ENCODE assay signal across 9 mouse cellular contexts in the genomic region with DNA sequence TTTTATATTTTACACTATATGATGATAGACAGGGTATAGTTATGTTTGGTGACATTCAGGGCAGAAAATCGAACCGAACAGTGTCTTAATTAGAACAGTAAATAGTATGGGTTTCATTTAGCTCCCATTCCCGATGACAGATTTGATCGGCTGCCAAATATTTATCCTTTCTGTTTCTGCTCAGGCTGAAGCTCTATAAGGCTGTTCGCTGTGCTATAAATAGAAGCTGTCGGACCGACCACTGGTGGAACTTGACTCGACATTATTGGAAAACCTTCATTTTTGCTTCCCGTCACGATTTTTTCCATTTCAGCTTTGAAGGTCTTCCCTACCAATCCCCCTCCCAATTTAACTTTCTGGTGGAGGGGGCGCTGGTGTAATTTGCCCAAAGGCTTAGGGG.
A peak's percentile ranks its signal among the peaks of the same experiment; 100 is the strongest.
DNase-seq lines count a peak whose midpoint lies in the region; ATAC-seq and TF ChIP-seq lines count a peak whose summit lies in the region.
"Had no signal": no experiment of that assay in that cellular context is flagged by ENCODE, and none has a peak within 500 bp of the region (broad histone marks: within the 10 kb centered on the region; RNA-seq: fewer than 3 reads in every experiment).

No protein-coding gene starts in this region.

- H3K27ac ChIP-seq in hindbrain, postnatal 0 days: no peak overlapping the region
- no peak overlapping the region for H3K27ac ChIP-seq in hindbrain, embryonic 12.5 days
- H3K27ac ChIP-seq in midbrain, postnatal 0 days (ENCODE audit: low read depth, low read length): no peak overlapping the region
- no peak overlapping the region for H3K27ac ChIP-seq in midbrain, embryonic 10.5 days (replicated peaks)
- peak overlapping the region; percentile 64 for H3K27ac ChIP-seq in heart, postnatal 0 days (ENCODE audit: low read depth)

- no peak for ATAC-seq in hindbrain, postnatal 0 days
- no peak for ATAC-seq in hindbrain, embryonic 12.5 days (ENCODE audit: low FRiP score)
- ATAC-seq in midbrain, postnatal 0 days (ENCODE audit: low FRiP score): no peak
- no peak for ATAC-seq in heart, postnatal 0 days (ENCODE audit: insufficient read depth, low read depth)

- H3K9me3 ChIP-seq in hindbrain, postnatal 0 days (ENCODE audit: low read length): no peaks in the 10 kb centered on the region
- no peaks in the 10 kb centered on the region for H3K9me3 ChIP-seq in hindbrain, embryonic 12.5 days (replicated peaks)
- H3K9me3 ChIP-seq in midbrain, postnatal 0 days (ENCODE audit: low read length): no peaks in the 10 kb centered on the region
- H3K9me3 ChIP-seq in midbrain, embryonic 10.5 days (replicated peaks): no peaks in the 10 kb centered on the region
- no peaks in the 10 kb centered on the region for H3K9me3 ChIP-seq in heart, postnatal 0 days (replicated peaks; ENCODE audit: control insufficient read depth, low read length)

- TF ChIP-seq EP300 in heart, postnatal 0 days (IDR thresholded peaks at IDR 0.05; ENCODE audit: low read depth): no peak

- no peak overlapping the region for H3K9ac ChIP-seq in hindbrain, postnatal 0 days (replicated peaks; ENCODE audit: low read length)
- no peak overlapping the region for H3K9ac ChIP-seq in hindbrain, embryonic 12.5 days
- no peak overlapping the region for H3K9ac ChIP-seq in midbrain, postnatal 0 days (replicated peaks; ENCODE audit: low read length, poor library complexity, severe bottlenecking)
- peak overlapping the region; percentile 25; the same call in 1 of the 2 replicates for H3K9ac ChIP-seq in heart, postnatal 0 days (replicated peaks; ENCODE audit: low read depth, low read length)

- TF ChIP-seq CTCF in hindbrain, postnatal 0 days (IDR thresholded peaks at IDR 0.05; ENCODE audit: low read depth): no peak
- TF ChIP-seq CTCF in midbrain, postnatal 0 days (IDR thresholded peaks at IDR 0.05): no peak
- no peak for TF ChIP-seq CTCF in heart, postnatal 0 days (IDR thresholded peaks at IDR 0.05; ENCODE audit: low read depth)

- H3K4me2 ChIP-seq in hindbrain, postnatal 0 days (ENCODE audit: low read depth, low read length): no peak overlapping the region
- H3K4me2 ChIP-seq in hindbrain, embryonic 12.5 days (replicated peaks): no peak overlapping the region
- no peak overlapping the region for H3K4me2 ChIP-seq in midbrain, postnatal 0 days (ENCODE audit: low read depth, low read length, poor library complexity, severe bottlenecking)
- peak overlapping the region; percentile 46 for H3K4me2 ChIP-seq in heart, postnatal 0 days (ENCODE audit: low read depth, low read length)

- H3K4me1 ChIP-seq in hindbrain, postnatal 0 days (ENCODE audit: insufficient read depth, low read length): no peaks in the 10 kb centered on the region
- no peaks in the 10 kb centered on the region for H3K4me1 ChIP-seq in hindbrain, embryonic 12.5 days
- no peaks in the 10 kb centered on the region for H3K4me1 ChIP-seq in midbrain, postnatal 0 days (ENCODE audit: insufficient read depth, low read length)
- H3K4me1 ChIP-seq in midbrain, embryonic 10.5 days: no peaks in the 10 kb centered on the region
- H3K4me1 ChIP-seq in heart, postnatal 0 days (ENCODE audit: control insufficient read depth, insufficient read depth): peaks cover 44% of the 10 kb centered on the region

- H3K27me3 ChIP-seq in hindbrain, postnatal 0 days (ENCODE audit: insufficient read depth, low read length): no peaks in the 10 kb centered on the region
- no peaks in the 10 kb centered on the region for H3K27me3 ChIP-seq in hindbrain, embryonic 12.5 days
- H3K27me3 ChIP-seq in midbrain, postnatal 0 days (ENCODE audit: insufficient read depth, low read length): no peaks in the 10 kb centered on the region
- H3K27me3 ChIP-seq in midbrain, embryonic 10.5 days (ENCODE audit: low read depth, poor library complexity, severe bottlenecking): no peaks in the 10 kb centered on the region
- H3K27me3 ChIP-seq in heart, postnatal 0 days (ENCODE audit: control insufficient read depth, insufficient read depth, low read length): no peaks in the 10 kb centered on the region

- WGBS in hindbrain, postnatal 0 days: 48% methylated on average over 11 of the region's 11 CpGs
- WGBS in hindbrain, embryonic 12.5 days: 64% methylated on average over 11 of the region's 11 CpGs
- WGBS in midbrain, postnatal 0 days: 66% methylated on average over 11 of the region's 11 CpGs
- 86% methylated on average over 11 of the region's 11 CpGs for WGBS in midbrain, embryonic 10.5 days
- WGBS in heart, postnatal 0 days: 22% methylated on average over 11 of the region's 11 CpGs

- no peak overlapping the region for H3K4me3 ChIP-seq in hindbrain, postnatal 0 days (ENCODE audit: low read length)
- no peak overlapping the region for H3K4me3 ChIP-seq in hindbrain, embryonic 12.5 days
- H3K4me3 ChIP-seq in midbrain, postnatal 0 days (ENCODE audit: low read depth, low read length): no peak overlapping the region
- no peak overlapping the region for H3K4me3 ChIP-seq in midbrain, embryonic 10.5 days
- peak overlapping the region; percentile 22; the same call in 1 of the 2 replicates for H3K4me3 ChIP-seq in heart, postnatal 0 days (ENCODE audit: low read depth, low read length)

- H3K36me3 ChIP-seq in hindbrain, postnatal 0 days (ENCODE audit: insufficient read depth, low read length): no peaks in the 10 kb centered on the region
- H3K36me3 ChIP-seq in hindbrain, embryonic 12.5 days: no peaks in the 10 kb centered on the region
- no peaks in the 10 kb centered on the region for H3K36me3 ChIP-seq in midbrain, postnatal 0 days (ENCODE audit: insufficient read depth, low read length)
- no peaks in the 10 kb centered on the region for H3K36me3 ChIP-seq in midbrain, embryonic 10.5 days
- no peaks in the 10 kb centered on the region for H3K36me3 ChIP-seq in heart, postnatal 0 days (replicated peaks; ENCODE audit: control insufficient read depth, insufficient read depth, low read length)

- DNase-seq in hindbrain, postnatal 0 days (ENCODE audit: low spot score): peak; percentile 48
- peak; percentile 38 for DNase-seq in midbrain, postnatal 0 days (ENCODE audit: low spot score)
- no peak for DNase-seq in midbrain, embryonic 10.5 days (ENCODE audit: low spot score)
- DNase-seq in heart, postnatal 0 days (ENCODE audit: low spot score): peak; percentile 56
- DNase-seq in urinary bladder, adult 2 months (ENCODE audit: low spot score): no peak
- DNase-seq in urinary bladder, postnatal 10 days (ENCODE audit: low spot score): no peak
- DNase-seq: cerebellum, adult 18-20 months; kidney, postnatal 4 days had no signal

Comparison
In these comparisons a context has a peak if more than half of its experiments do, and no peak if none do; other contexts are left out.
1. DNase-seq: peak in hindbrain, postnatal 0 days (single experiment), midbrain, postnatal 0 days (single experiment) and heart, postnatal 0 days (single experiment); none in midbrain, embryonic 10.5 days (single experiment), urinary bladder, adult 2 months (single experiment) and urinary bladder, postnatal 10 days (single experiment).